Mouse (Mus musculus): Measurements from ENCODE around the gene Nxph4. TPM values are rescaled to one million over a fixed set of nuclear protein-coding genes. Genes with fewer than 3 reads are reported as not detected.

Nxph4 gene
- polyA plus RNA-seq, 1 experiment = 1.1 TPM

DNA sequence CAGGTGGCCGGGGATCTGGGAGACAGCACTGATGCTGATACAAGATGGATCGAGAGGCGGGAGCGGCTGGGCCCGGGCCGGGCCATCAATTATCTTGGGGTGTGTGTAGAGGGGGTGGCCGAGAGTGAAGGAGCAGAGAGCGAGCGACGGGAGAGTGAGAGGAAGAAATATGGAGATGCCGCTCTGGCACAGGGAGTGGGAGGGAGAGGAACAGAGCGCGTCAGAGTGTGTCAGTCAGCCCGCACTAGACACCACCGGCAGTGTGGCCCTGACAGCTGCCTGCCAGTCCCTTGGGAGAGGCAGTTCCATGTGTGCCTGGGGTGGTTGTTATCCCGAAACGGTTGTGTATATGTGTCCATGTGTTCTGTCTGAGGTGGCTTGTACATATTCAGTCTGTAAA is 6.9 kb downstream of the Nxph4 start:
- TF ChIP-seq CTCF (IDR thresholded peaks at IDR 0.05; ENCODE audit: borderline replicate concordance, insufficient read depth, low read length) (no peak), POLR2A (IDR thresholded peaks at IDR 0.05; ENCODE audit: low read depth, low read length) (no peak)
- Histone ChIP-seq H3K4me3 (ENCODE audit: insufficient read depth, low read length) (no peak overlapping the region), H3K27ac (ENCODE audit: insufficient read depth, low read length) (no peak overlapping the region), H3K4me1 (ENCODE audit: control insufficient read depth, insufficient read depth, low read length) (no peaks in the 10 kb centered on the region)

DNA sequence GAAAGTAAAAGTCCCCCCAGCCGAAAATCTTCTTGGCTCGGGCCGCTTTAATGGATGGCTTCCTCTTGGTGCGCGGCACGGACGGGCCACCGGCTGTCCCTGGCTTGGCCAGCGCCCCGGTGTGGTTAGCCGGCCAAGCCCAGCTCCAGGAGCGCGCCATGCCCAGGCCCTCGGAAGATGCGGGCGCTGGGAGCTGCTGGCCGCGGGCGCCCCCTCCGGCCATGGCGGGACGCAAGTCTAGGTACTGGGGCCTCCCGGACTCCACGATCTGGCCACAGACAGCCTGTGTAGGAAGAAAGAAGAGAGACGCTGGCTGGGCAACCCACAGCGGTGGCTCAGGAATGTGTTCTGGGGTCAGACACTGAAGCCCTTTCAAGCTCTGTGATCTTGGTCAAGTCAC is 7.7 kb downstream of the Nxph4 start:
- Histone ChIP-seq H3K4me1 (ENCODE audit: control insufficient read depth, insufficient read depth, low read length) (no peaks in the 10 kb centered on the region), H3K27ac (ENCODE audit: insufficient read depth, low read length) (no peak overlapping the region), H3K4me3 (ENCODE audit: insufficient read depth, low read length) (peak overlapping the region; percentile 12)
- 0 out of 2 replicates have a peak, but pooled peaks have one; percentile 12 for TF ChIP-seq CTCF (IDR thresholded peaks at IDR 0.05; ENCODE audit: borderline replicate concordance, insufficient read depth, low read length)
- no peak for TF ChIP-seq POLR2A (IDR thresholded peaks at IDR 0.05; ENCODE audit: low read depth, low read length)

DNA sequence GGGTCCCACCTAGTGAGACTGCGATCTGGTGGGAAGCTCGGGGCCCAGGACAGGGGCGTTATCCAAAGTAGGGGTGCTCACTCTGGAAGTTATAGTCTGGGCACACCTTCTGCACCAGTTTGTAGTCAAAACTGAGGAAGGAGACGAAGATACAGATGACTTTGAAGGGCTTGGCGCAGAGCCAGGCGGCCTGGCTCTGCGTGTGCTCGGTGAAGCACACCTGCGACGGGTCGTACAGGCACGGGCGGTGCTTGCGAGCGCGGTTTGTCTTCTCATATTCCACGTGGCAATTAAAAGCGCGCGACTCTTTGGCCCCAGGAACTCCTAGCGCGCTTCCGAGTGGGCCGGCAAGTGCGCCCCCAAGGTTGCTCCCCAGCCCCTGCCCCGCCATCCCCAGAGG is 8.3 kb downstream of the Nxph4 start:
- TF ChIP-seq POLR2A (IDR thresholded peaks at IDR 0.05; ENCODE audit: low read depth, low read length) (no peak), CTCF (IDR thresholded peaks at IDR 0.05; ENCODE audit: borderline replicate concordance, insufficient read depth, low read length) (no peak)
- Histone ChIP-seq H3K4me3 (ENCODE audit: insufficient read depth, low read length) (peak overlapping the region; percentile 12; the same call in 1 of the 2 replicates), H3K27ac (ENCODE audit: insufficient read depth, low read length) (no peak overlapping the region), H3K4me1 (ENCODE audit: control insufficient read depth, insufficient read depth, low read length) (no peaks in the 10 kb centered on the region)

DNA sequence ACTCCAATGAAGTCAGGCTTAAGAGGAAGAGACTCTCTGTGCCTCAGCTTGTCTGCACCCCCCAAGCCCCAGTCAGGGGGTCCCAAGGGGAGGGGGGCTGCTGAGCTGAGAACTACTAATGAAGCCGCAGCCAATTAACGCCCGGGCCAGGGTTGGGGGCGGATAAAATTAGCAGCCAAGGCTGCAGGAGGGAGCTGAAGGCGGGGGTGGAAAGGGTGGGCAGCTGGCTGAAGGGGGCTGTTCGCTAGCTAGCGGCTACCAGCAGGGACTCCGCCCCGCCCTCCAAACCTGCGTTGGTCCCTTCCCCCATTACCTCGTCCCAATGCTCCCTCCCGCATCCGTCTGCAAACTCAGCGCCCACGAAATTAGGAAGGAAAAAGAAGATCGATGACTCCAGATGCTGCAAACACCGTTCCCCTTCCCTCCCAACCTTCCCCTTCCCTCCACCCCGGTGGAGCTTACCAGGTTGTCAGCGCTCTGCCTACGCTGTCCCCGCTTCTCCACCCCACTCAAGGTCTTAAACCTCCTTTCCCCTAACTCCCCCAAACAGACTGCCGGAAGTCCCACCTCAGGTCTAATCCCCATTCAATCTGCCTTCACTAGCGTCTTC is 9.6 kb downstream of the Nxph4 start:
- Histone ChIP-seq H3K4me1 (ENCODE audit: control insufficient read depth, insufficient read depth, low read length) (no peaks in the 10 kb centered on the region), H3K4me3 (ENCODE audit: insufficient read depth, low read length) (no peak overlapping the region), H3K27ac (ENCODE audit: insufficient read depth, low read length) (no peak overlapping the region)
- TF ChIP-seq CTCF (IDR thresholded peaks at IDR 0.05; ENCODE audit: borderline replicate concordance, insufficient read depth, low read length) (no peak), POLR2A (IDR thresholded peaks at IDR 0.05; ENCODE audit: low read depth, low read length) (no peak)

DNA sequence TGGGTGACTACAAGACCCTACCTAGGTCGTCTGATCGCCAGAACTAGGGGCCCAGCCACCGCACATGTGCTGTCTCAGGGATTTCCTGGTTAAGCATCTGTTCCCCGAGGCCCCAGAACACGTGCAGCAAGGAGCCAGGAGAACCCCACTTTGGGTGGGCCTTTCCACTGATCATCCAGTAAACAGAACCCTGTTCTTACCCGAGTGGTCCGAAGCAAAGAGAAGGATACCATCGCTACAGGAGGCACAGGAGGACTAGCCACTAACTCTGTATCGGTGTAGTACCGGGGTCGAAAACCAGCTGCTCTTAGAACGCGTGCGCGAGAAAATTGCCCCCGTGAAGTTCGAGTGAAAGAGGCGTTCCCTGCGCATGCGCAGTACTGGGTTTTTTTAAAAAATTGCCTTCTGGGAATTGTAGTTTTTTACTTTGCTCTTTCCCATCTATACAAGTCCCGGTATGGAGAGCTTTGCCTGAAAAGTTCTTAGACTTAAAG is 12.2 kb downstream of the Nxph4 start, which contains the start of gene Shmt2:
TSS of gene Shmt2 (minus strand) at position 357 of the 494 bp plus-strand sequence.
- no peaks in the 10 kb centered on the region for H3K4me1 ChIP-seq (ENCODE audit: control insufficient read depth, insufficient read depth, low read length)
- peak within 1 kb of the TSS; percentile 62 for H3K27ac ChIP-seq (ENCODE audit: insufficient read depth, low read length)
- peak within 1 kb of the TSS; percentile 89 for H3K4me3 ChIP-seq (ENCODE audit: insufficient read depth, low read length)
- TF ChIP-seq POLR2A (IDR thresholded peaks at IDR 0.05; ENCODE audit: low read depth, low read length) (peak; percentile 87), CTCF (IDR thresholded peaks at IDR 0.05; ENCODE audit: borderline replicate concordance, insufficient read depth, low read length) (no peak)

GRCm38 (mm10) chr10:127521611-127522080 is 12.7 kb downstream of the Nxph4 start:
- no peaks in the 10 kb centered on the region; the same call in 1 of the 2 replicates for H3K4me1 ChIP-seq (ENCODE audit: control insufficient read depth, insufficient read depth, low read length)
- TF ChIP-seq CTCF (IDR thresholded peaks at IDR 0.05; ENCODE audit: borderline replicate concordance, insufficient read depth, low read length) (no peak), POLR2A (IDR thresholded peaks at IDR 0.05; ENCODE audit: low read depth, low read length) (peak; percentile 66; the same call in 1 of the 2 replicates)
- H3K27ac ChIP-seq (ENCODE audit: insufficient read depth, low read length) = peak overlapping the region; percentile 62
- peak overlapping the region; percentile 89 for H3K4me3 ChIP-seq (ENCODE audit: insufficient read depth, low read length)

DNA sequence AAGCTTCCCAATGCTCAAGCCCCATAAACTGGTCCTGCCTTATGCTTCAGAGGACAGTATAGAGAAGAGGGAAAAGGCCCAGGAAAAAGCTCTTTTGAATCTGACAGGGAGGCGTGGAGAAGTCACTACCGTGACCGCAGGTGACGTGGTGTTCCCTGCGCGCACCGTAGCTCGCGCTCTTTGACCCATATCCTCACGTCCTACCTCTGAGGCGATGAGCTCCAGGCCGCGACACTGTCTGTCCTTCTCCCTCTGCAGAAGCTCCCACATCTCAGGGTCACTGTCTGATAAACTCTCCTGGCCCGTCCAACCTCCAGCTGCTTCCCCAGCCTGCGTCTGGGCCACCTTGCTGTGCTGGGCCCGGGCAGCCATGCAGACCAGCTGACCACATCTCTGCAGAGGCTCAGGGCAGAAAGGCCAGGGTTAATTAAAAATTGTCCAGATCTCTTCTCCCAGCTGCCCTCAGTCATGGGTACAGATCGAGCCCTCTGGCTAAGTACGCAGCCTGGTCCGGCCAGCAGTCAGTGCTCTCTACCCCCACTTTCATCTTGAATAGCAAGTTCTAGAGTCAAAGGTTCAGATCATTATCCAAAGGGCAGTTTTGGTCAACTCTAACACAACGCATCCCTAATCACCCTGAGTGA is 13.5 kb downstream of the Nxph4 start:
- H3K4me1 ChIP-seq (ENCODE audit: control insufficient read depth, insufficient read depth, low read length) = no peaks in the 10 kb centered on the region; the same call in 1 of the 2 replicates
- TF ChIP-seq CTCF (IDR thresholded peaks at IDR 0.05; ENCODE audit: borderline replicate concordance, insufficient read depth, low read length) (no peak), POLR2A (IDR thresholded peaks at IDR 0.05; ENCODE audit: low read depth, low read length) (0 out of 2 replicates have a peak, but pooled peaks have one; percentile 9)
- no peak overlapping the region for H3K27ac ChIP-seq (ENCODE audit: insufficient read depth, low read length)
- H3K4me3 ChIP-seq (ENCODE audit: insufficient read depth, low read length) = peak overlapping the region; percentile 89

- Histone ChIP-seq H3K27ac (ENCODE audit: insufficient read depth, low read length) (no peak overlapping the region), H3K4me1 (ENCODE audit: control insufficient read depth, insufficient read depth, low read length) (no peaks in the 10 kb centered on the region; the same call in 1 of the 2 replicates), H3K4me3 (ENCODE audit: insufficient read depth, low read length) (peak overlapping the region; percentile 89; the same call in 1 of the 2 replicates)
- no peak for TF ChIP-seq CTCF (IDR thresholded peaks at IDR 0.05; ENCODE audit: borderline replicate concordance, insufficient read depth, low read length)
- no peak for TF ChIP-seq POLR2A (IDR thresholded peaks at IDR 0.05; ENCODE audit: low read depth, low read length)
Observed at GRCm38 (mm10) chr10:127519903-127520713, 14.3 kb downstream of the Nxph4 start.

GRCm38 (mm10) chr10:127519041-127519701 is 15.2 kb downstream of the Nxph4 start:
- Histone ChIP-seq H3K4me1 (ENCODE audit: control insufficient read depth, insufficient read depth, low read length) (no peaks in the 10 kb centered on the region; the same call in 1 of the 2 replicates), H3K4me3 (ENCODE audit: insufficient read depth, low read length) (no peak overlapping the region)
- TF ChIP-seq CTCF (IDR thresholded peaks at IDR 0.05; ENCODE audit: borderline replicate concordance, insufficient read depth, low read length) (no peak), POLR2A (IDR thresholded peaks at IDR 0.05; ENCODE audit: low read depth, low read length) (no peak)

More at GRCm38 (mm10) chr10:127519041-127519701, 15.2 kb downstream of the Nxph4 start:
- no peak overlapping the region for H3K27ac ChIP-seq (ENCODE audit: insufficient read depth, low read length)
